Mouse (Mus musculus): ENCODE results near the gene Zfp740.

DNA sequence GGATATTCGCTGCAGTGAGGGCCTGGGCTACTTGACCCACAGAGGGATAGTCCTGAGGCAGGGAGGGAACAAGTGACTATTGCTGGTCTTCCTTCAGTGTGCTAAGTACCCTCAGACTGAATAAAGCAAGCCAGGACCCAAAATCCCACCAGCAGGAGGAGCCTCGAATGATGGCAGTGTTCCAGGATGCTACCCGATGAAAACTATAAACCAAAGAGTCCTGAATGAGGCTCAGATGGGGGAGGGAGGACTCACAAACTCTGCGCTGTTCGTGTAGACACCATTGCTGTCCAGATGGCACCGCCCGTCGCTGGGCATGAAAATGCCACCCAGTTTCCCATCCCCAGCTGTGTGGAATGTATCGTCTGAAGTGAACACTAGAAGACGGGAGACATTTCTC, 19.3 kb downstream of the Zfp740 start:
- no peak for TF ChIP-seq EP300 (IDR thresholded peaks at IDR 0.05; ENCODE audit: insufficient read depth, low read depth, low read length)
- no peak for TF ChIP-seq POLR2A (IDR thresholded peaks at IDR 0.05; ENCODE audit: insufficient read depth, low read depth, low read length)

Measured in heart, adult 2 months (tissue).